Mouse (Mus musculus) hindbrain, embryonic 14.5 days (tissue): Measurements from ENCODE around the gene Ap1ar. TPM values are rescaled to one million over a fixed set of nuclear protein-coding genes. Genes with fewer than 3 reads are reported as not detected.

ENCODE experiments used
- ATAC-seq: fragments of 200-750 bp; cut with Nextera tagmentation; 2 replicates; pipeline ENCODE4 v1.8.0; 2017; ENCODE audit warnings: moderate number of reproducible peaks, mild to moderate bottlenecking, moderate TSS enrichment, moderate library complexity; ENCODE audit not compliant: low FRiP score
- DNase-seq: peaks from one replicate; pipeline ENCODE4 v3.0.0-alpha.2; 2015; ENCODE audit warnings: low spot score
- H3K27ac ChIP-seq: fragments of 300-500 bp; sonication (generic); 2 replicates; pipeline ENCODE4 v1.5.1; 2014; ENCODE audit warnings: mild to moderate bottlenecking, moderate library complexity
- H3K27me3 ChIP-seq: fragments of 300-500 bp; sonication (generic); 2 replicates; pipeline ENCODE4 v1.6.1; 2014; ENCODE audit warnings: mild to moderate bottlenecking, low read length, mixed read lengths; ENCODE audit not compliant: control insufficient read depth, insufficient read depth
- H3K36me3 ChIP-seq: fragments of 300-500 bp; sonication (generic); replicated peaks from 2 replicates; pipeline ENCODE4 v1.6.1; 2014; ENCODE audit not compliant: control insufficient read depth, insufficient read depth
- H3K4me1 ChIP-seq: fragments of 300-500 bp; sonication (generic); replicated peaks from 2 replicates; pipeline ENCODE4 v1.6.1; 2014; ENCODE audit warnings: antibody characterized with exemption, low read length, mixed read lengths; ENCODE audit not compliant: control insufficient read depth, insufficient read depth
- H3K4me2 ChIP-seq: fragments of 300-500 bp; sonication (generic); replicated peaks from 2 replicates; pipeline ENCODE4 v1.6.1; 2014; ENCODE audit warnings: mild to moderate bottlenecking, moderate library complexity
- H3K4me3 ChIP-seq: fragments of 300-500 bp; sonication (generic); replicated peaks from 2 replicates; pipeline ENCODE4 v1.5.1; 2014; ENCODE audit warnings: mild to moderate bottlenecking, low read length
- H3K9ac ChIP-seq: fragments of 300-500 bp; sonication (generic); 2 replicates; pipeline ENCODE4 v1.6.1; 2014
- H3K9me3 ChIP-seq: fragments of 300-500 bp; sonication (generic); 2 replicates; pipeline ENCODE4 v1.6.1; 2016; ENCODE audit warnings: low read length; ENCODE audit not compliant: control insufficient read depth
- WGBS: fragments of 180-500 bp; shearing (Covaris S2); extraction: QIAGEN DNeasy Blood & Tissue Kit; methylation state at CpG from one replicate; pipeline ENCODE4 v1.1.7; 2014; 5-methylcytosine and 5-hydroxymethylcytosine counted together
- polyA plus RNA-seq: library from polyadenylated mRNA; unstranded; fragments of >200 nt; fragmentation: Nextera tagmentation; extraction: Ambion mirVana; gene quantifications from 2 replicates; pipeline ENCODE4 v1.2.1, GENCODE M21; 2014

Gene Ap1ar
- polyA plus RNA-seq, 1 experiment from 2014 or later: 100.0 TPM

GRCm38 (mm10) chr3:127805991-127806390 is 31.3 kb downstream of the Ap1ar start:
- ATAC-seq: no peak
- no peaks in the 10 kb centered on the region for H3K9me3 ChIP-seq

GRCm38 (mm10) chr3:127805071-127805470 is 32.3 kb downstream of the Ap1ar start:
- H3K36me3 ChIP-seq: peaks cover 38% of the 10 kb centered on the region
- H3K4me2 ChIP-seq: no peak overlapping the region
- no peaks in the 10 kb centered on the region for H3K27me3 ChIP-seq
- 65% methylated on average over 12 of the region's 12 CpGs for WGBS
- no peak overlapping the region for H3K9ac ChIP-seq
- no peaks in the 10 kb centered on the region for H3K4me1 ChIP-seq
- DNase-seq (no peak), ATAC-seq (no peak)
- H3K4me3 ChIP-seq: no peak overlapping the region
- no peaks in the 10 kb centered on the region for H3K9me3 ChIP-seq
- no peak overlapping the region for H3K27ac ChIP-seq

More at GRCm38 (mm10) chr3:127805991-127806390, 31.3 kb downstream of the Ap1ar start:
- Histone ChIP-seq H3K36me3 (peaks cover 47% of the 10 kb centered on the region), H3K4me2 (no peak overlapping the region), H3K9ac (no peak overlapping the region), H3K27ac (no peak overlapping the region), H3K4me1 (no peaks in the 10 kb centered on the region), H3K27me3 (no peaks in the 10 kb centered on the region), H3K4me3 (no peak overlapping the region)
- no peak for DNase-seq
- WGBS: 91% methylated on average over 6 of the region's 6 CpGs

- Histone ChIP-seq H3K9me3 (no peaks in the 10 kb centered on the region), H3K4me1 (no peaks in the 10 kb centered on the region), H3K4me3 (no peak overlapping the region), H3K27ac (no peak overlapping the region), H3K4me2 (no peak overlapping the region), H3K36me3 (peaks cover 32% of the 10 kb centered on the region), H3K9ac (no peak overlapping the region), H3K27me3 (no peaks in the 10 kb centered on the region)
- ATAC-seq (no peak), DNase-seq (no peak)
- WGBS: 90% methylated on average over 4 of the region's 4 CpGs
Measured at GRCm38 (mm10) chr3:127804439-127804838, 32.9 kb downstream of the Ap1ar start.

GRCm38 (mm10) chr3:127802814-127803213 is 34.5 kb downstream of the Ap1ar start:
- Histone ChIP-seq H3K36me3 (peaks cover 16% of the 10 kb centered on the region), H3K4me1 (no peaks in the 10 kb centered on the region), H3K27ac (no peak overlapping the region), H3K4me3 (no peak overlapping the region), H3K27me3 (no peaks in the 10 kb centered on the region), H3K4me2 (no peak overlapping the region), H3K9me3 (no peaks in the 10 kb centered on the region), H3K9ac (no peak overlapping the region)
- no peak for DNase-seq
- WGBS: 65% methylated on average over 8 of the region's 8 CpGs
- ATAC-seq: no peak

- ATAC-seq (no peak), DNase-seq (no peak)
- Histone ChIP-seq H3K9ac (no peak overlapping the region), H3K4me2 (no peak overlapping the region), H3K4me3 (no peak overlapping the region), H3K4me1 (no peaks in the 10 kb centered on the region), H3K27ac (no peak overlapping the region), H3K27me3 (no peaks in the 10 kb centered on the region), H3K9me3 (no peaks in the 10 kb centered on the region), H3K36me3 (peaks cover 5% of the 10 kb centered on the region)
- 95% methylated on average over 8 of the region's 8 CpGs for WGBS
Measured at GRCm38 (mm10) chr3:127801162-127801561, 36.2 kb downstream of the Ap1ar start.

GRCm38 (mm10) chr3:127796271-127796670 is 41.1 kb downstream of the Ap1ar start:
- H3K9ac ChIP-seq: no peak overlapping the region
- no peak for ATAC-seq
- no peaks in the 10 kb centered on the region for H3K36me3 ChIP-seq
- H3K4me3 ChIP-seq: no peak overlapping the region
- no peaks in the 10 kb centered on the region for H3K4me1 ChIP-seq
- no peak overlapping the region for H3K4me2 ChIP-seq
- H3K27ac ChIP-seq: no peak overlapping the region
- no peak for DNase-seq
- 93% methylated on average over 7 of the region's 7 CpGs for WGBS
- H3K9me3 ChIP-seq: no peaks in the 10 kb centered on the region
- peaks cover 4% of the 10 kb centered on the region; the same call in 1 of the 2 replicates for H3K27me3 ChIP-seq

GRCm38 (mm10) chr3:127795762-127796161 is 41.6 kb downstream of the Ap1ar start:
- 99% methylated on average over 3 of the region's 3 CpGs for WGBS
- Histone ChIP-seq H3K9me3 (no peaks in the 10 kb centered on the region), H3K4me1 (no peaks in the 10 kb centered on the region), H3K9ac (no peak overlapping the region), H3K27ac (no peak overlapping the region), H3K4me3 (no peak overlapping the region), H3K4me2 (no peak overlapping the region), H3K36me3 (no peaks in the 10 kb centered on the region), H3K27me3 (peaks cover 5% of the 10 kb centered on the region)
- DNase-seq: no peak
- ATAC-seq: no peak

GRCm38 (mm10) chr3:127793022-127793421 is 44.3 kb downstream of the Ap1ar start:
- ATAC-seq (no peak), DNase-seq (no peak)
- Histone ChIP-seq H3K27ac (no peak overlapping the region), H3K4me1 (peaks cover 8% of the 10 kb centered on the region), H3K4me2 (no peak overlapping the region), H3K4me3 (no peak overlapping the region), H3K9ac (no peak overlapping the region), H3K36me3 (no peaks in the 10 kb centered on the region), H3K9me3 (no peaks in the 10 kb centered on the region), H3K27me3 (peaks cover 31% of the 10 kb centered on the region)
- WGBS: 86% methylated on average over 7 of the region's 7 CpGs

GRCm38 (mm10) chr3:127791595-127792561 is 45.4 kb downstream of the Ap1ar start:
- H3K4me2 ChIP-seq: no peak overlapping the region
- no peak overlapping the region for H3K27ac ChIP-seq
- H3K9me3 ChIP-seq: no peaks in the 10 kb centered on the region
- H3K9ac ChIP-seq: no peak overlapping the region
- H3K4me1 ChIP-seq: peaks cover 8% of the 10 kb centered on the region
- WGBS: 63% methylated on average over 4 of the region's 4 CpGs
- ATAC-seq (no peak), DNase-seq (no peak)
- no peaks in the 10 kb centered on the region for H3K36me3 ChIP-seq
- H3K4me3 ChIP-seq: no peak overlapping the region
- peaks cover 39% of the 10 kb centered on the region for H3K27me3 ChIP-seq
